8 mouse cellular contexts compared by ENCODE assay signal in genomic region chr1:179709390-179709789, GRCm38 (mm10). TPM values are rescaled to one million over a fixed set of nuclear protein-coding genes. Genes with fewer than 3 reads are reported as not detected.
DNase-seq lines count a peak whose midpoint lies in the region; ATAC-seq and TF ChIP-seq lines count a peak whose summit lies in the region.

No protein-coding gene starts in this region.

- WGBS in limb, embryonic 14.5 days: 70% methylated on average over 6 of the region's 6 CpGs
- WGBS in limb, embryonic 10.5 days: 90% methylated on average over 6 of the region's 6 CpGs
- WGBS in midbrain, embryonic 11.5 days: 89% methylated on average over 6 of the region's 6 CpGs

- no peaks in the 10 kb centered on the region for H3K4me1 ChIP-seq in limb, embryonic 14.5 days (ENCODE audit: control insufficient read depth, insufficient read depth, low read length)
- 0 out of 2 replicates have a peak, but pooled peaks cover 4% of the 10 kb centered on the region for H3K4me1 ChIP-seq in limb, embryonic 10.5 days
- H3K4me1 ChIP-seq in midbrain, embryonic 11.5 days (ENCODE audit: control insufficient read depth, insufficient read depth, low read length): no peaks in the 10 kb centered on the region

- DNase-seq in limb, embryonic 14.5 days (ENCODE audit: low spot score): no peak
- DNase-seq in limb, embryonic 10.5 days (ENCODE audit: low spot score): no peak
- DNase-seq in gastrocnemius, adult 2 months: peak; percentile 82
- peak; percentile 70 to 79 for DNase-seq in layer of hippocampus, postnatal 14 days (ENCODE audit: low spot score in 2 of 2)
- DNase-seq in right cerebral cortex, postnatal 10 days (ENCODE audit: low spot score in 2 of 2): peak; percentile 83 to 92
- DNase-seq in midbrain, embryonic 11.5 days (ENCODE audit: low spot score, missing footprints): no peak
- DNase-seq in MN1 (ENCODE audit: low spot score): no peak
- DNase-seq in urinary bladder, postnatal 25 days (ENCODE audit: low spot score): no peak

- TF ChIP-seq POLR2A in limb, embryonic 14.5 days (IDR thresholded peaks at IDR 0.05; ENCODE audit: borderline replicate concordance, extremely low read depth, insufficient read depth, insufficient read length): no peak

- H3K27me3 ChIP-seq in limb, embryonic 14.5 days (ENCODE audit: control insufficient read depth, insufficient read depth, low read length): no peaks in the 10 kb centered on the region
- no peaks in the 10 kb centered on the region for H3K27me3 ChIP-seq in limb, embryonic 10.5 days (ENCODE audit: low read depth, poor library complexity, severe bottlenecking)
- no peaks in the 10 kb centered on the region for H3K27me3 ChIP-seq in midbrain, embryonic 11.5 days (ENCODE audit: control insufficient read depth, insufficient read depth, low read length)

- no peak overlapping the region for H3K27ac ChIP-seq in limb, embryonic 14.5 days (replicated peaks; ENCODE audit: low read depth, low read length)
- no peak overlapping the region for H3K27ac ChIP-seq in limb, embryonic 10.5 days
- peak overlapping the region; percentile 78 for H3K27ac ChIP-seq in gastrocnemius, adult 2 months
- H3K27ac ChIP-seq in midbrain, embryonic 11.5 days (ENCODE audit: low read depth, low read length): no peak overlapping the region

- no peak overlapping the region for H3K9ac ChIP-seq in limb, embryonic 14.5 days (ENCODE audit: low read depth, low read length, severe bottlenecking)
- no peak overlapping the region for H3K9ac ChIP-seq in midbrain, embryonic 11.5 days (ENCODE audit: low read length)

- ATAC-seq in limb, embryonic 14.5 days (ENCODE audit: low FRiP score, low read depth): 0 out of 2 replicates have a peak, but pooled peaks have one; percentile 44
- no peak for ATAC-seq in midbrain, embryonic 11.5 days (ENCODE audit: low FRiP score)

- no peaks in the 10 kb centered on the region for H3K9me3 ChIP-seq in limb, embryonic 14.5 days (ENCODE audit: control insufficient read depth, low read length)
- no peaks in the 10 kb centered on the region for H3K9me3 ChIP-seq in limb, embryonic 10.5 days (replicated peaks)
- H3K9me3 ChIP-seq in midbrain, embryonic 11.5 days (ENCODE audit: control insufficient read depth, low read length): no peaks in the 10 kb centered on the region

- no peaks in the 10 kb centered on the region for H3K36me3 ChIP-seq in limb, embryonic 14.5 days (ENCODE audit: control insufficient read depth, insufficient read depth, low read length)
- no peaks in the 10 kb centered on the region for H3K36me3 ChIP-seq in limb, embryonic 10.5 days
- no peaks in the 10 kb centered on the region for H3K36me3 ChIP-seq in midbrain, embryonic 11.5 days (ENCODE audit: control insufficient read depth, insufficient read depth, low read length)

- H3K4me3 ChIP-seq in limb, embryonic 14.5 days (replicated peaks; ENCODE audit: low read length): no peak overlapping the region
- H3K4me3 ChIP-seq in limb, embryonic 10.5 days: no peak overlapping the region
- peak overlapping the region; percentile 34; the same call in 1 of the 2 replicates for H3K4me3 ChIP-seq in gastrocnemius, adult 2 months
- H3K4me3 ChIP-seq in midbrain, embryonic 11.5 days (ENCODE audit: low read depth, low read length): no peak overlapping the region

- TF ChIP-seq CTCF in gastrocnemius, adult 2 months (IDR thresholded peaks at IDR 0.05): no peak

- no peak overlapping the region for H3K4me2 ChIP-seq in limb, embryonic 14.5 days (replicated peaks; ENCODE audit: low read depth, low read length, severe bottlenecking)
- no peak overlapping the region for H3K4me2 ChIP-seq in midbrain, embryonic 11.5 days

- intact Hi-C loops in gastrocnemius, adult 2 months (cut with DNase I): loop anchor here (1.0 kb wide), 1 partner anchor 13 kb away; no protein-coding TSS in a partner anchor

RNA-seq across cellular contexts. Expression of gene Kif28, which starts 35.7 kb away (rescaled TPM):
- 0.06 and 0.27 TPM in 2 replicates for polyA plus RNA-seq in limb, embryonic 14.5 days (2012; rRNA removed)
- 0.07 TPM in 1 of 2 replicates, not detected in the other for polyA plus RNA-seq in limb, embryonic 14.5 days (2014; fragmentation: Nextera tagmentation; extraction: Ambion mirVana)
- 0.09 TPM in 1 of 2 replicates, not detected in the other for polyA plus RNA-seq in limb, embryonic 10.5 days (2016; fragmentation: Nextera tagmentation; extraction: Ambion mirVana)
- under 1 TPM in 1 of 2 experiments, not detected in 1; 0.22 TPM for total RNA-seq in gastrocnemius, adult 2 months (2021)
- total RNA-seq in layer of hippocampus, postnatal 14 days (2021): under 1 TPM; 0.19 to 0.32 TPM
- polyA plus RNA-seq in midbrain, embryonic 11.5 days (2014; fragmentation: Nextera tagmentation; extraction: Ambion mirVana): not detected in 2 replicates

RNA-seq across cellular contexts. Expression of gene Sccpdh, which starts 41.4 kb away (rescaled TPM):
- 37.0 and 47.6 TPM in 2 replicates for polyA plus RNA-seq in limb, embryonic 14.5 days (2012; rRNA removed)
- 78.4 and 79.6 TPM in 2 replicates for polyA plus RNA-seq in limb, embryonic 14.5 days (2014; fragmentation: Nextera tagmentation; extraction: Ambion mirVana)
- 67.4 and 75.2 TPM in 2 replicates for polyA plus RNA-seq in limb, embryonic 10.5 days (2016; fragmentation: Nextera tagmentation; extraction: Ambion mirVana)
- 10 to 100 TPM; 31.8 to 38.3 TPM for total RNA-seq in gastrocnemius, adult 2 months (2021)
- total RNA-seq in layer of hippocampus, postnatal 14 days (2021): 10 to 100 TPM; 69.1 to 69.4 TPM
- polyA plus RNA-seq in midbrain, embryonic 11.5 days (2014; fragmentation: Nextera tagmentation; extraction: Ambion mirVana): 95.6 and 101 TPM in 2 replicates

Comparison
In these comparisons a context has a peak if more than half of its experiments do, and no peak if none do; other contexts are left out.
1. DNase-seq: peak in gastrocnemius, adult 2 months (single experiment), layer of hippocampus, postnatal 14 days (2 of 2) and right cerebral cortex, postnatal 10 days (2 of 2); none in limb, embryonic 14.5 days (single experiment), limb, embryonic 10.5 days (single experiment), midbrain, embryonic 11.5 days (single experiment), MN1 (single experiment) and urinary bladder, postnatal 25 days (single experiment).